8 mouse cellular contexts compared by ENCODE assay signal in genomic region chr4:94613972-94614626, GRCm38 (mm10). TPM values are rescaled to one million over a fixed set of nuclear protein-coding genes. Genes with fewer than 3 reads are reported as not detected.
DNase-seq lines count a peak whose midpoint lies in the region; ATAC-seq and TF ChIP-seq lines count a peak whose summit lies in the region.

Gene Ift74, plus strand, starts transcription at chr4:94614491.

- no peaks in the 10 kb centered on the region for H3K27me3 ChIP-seq in embryonic facial prominence, embryonic 13.5 days
- H3K27me3 ChIP-seq in kidney, adult 2 months (replicated peaks; ENCODE audit: control insufficient read depth, insufficient read depth, low read length), result no peaks in the 10 kb centered on the region
- no peaks in the 10 kb centered on the region for H3K27me3 ChIP-seq in limb, embryonic 12.5 days
- no peaks in the 10 kb centered on the region for H3K27me3 ChIP-seq in midbrain, embryonic 15.5 days (replicated peaks)
- H3K27me3 ChIP-seq in spleen, adult 2 months (ENCODE audit: control insufficient read depth, insufficient read depth, low read length), result no peaks in the 10 kb centered on the region

- peak; percentile 99 for ATAC-seq in embryonic facial prominence, embryonic 13.5 days (ENCODE audit: insufficient number of reproducible peaks, insufficient read depth, low FRiP score, low TSS enrichment, low read depth)
- peak; percentile 99 for ATAC-seq in limb, embryonic 12.5 days (ENCODE audit: insufficient number of reproducible peaks, insufficient read depth, low FRiP score, low TSS enrichment, low read depth)
- peak; percentile 100 for ATAC-seq in midbrain, embryonic 15.5 days (replicated peaks)

- peak within 1 kb of the TSS; percentile 71 for H3K4me3 ChIP-seq in embryonic facial prominence, embryonic 13.5 days
- H3K4me3 ChIP-seq in kidney, adult 2 months (ENCODE audit: insufficient read depth, low read depth, low read length), result peak within 1 kb of the TSS; percentile 93
- H3K4me3 ChIP-seq in limb, embryonic 12.5 days (replicated peaks), result peak within 1 kb of the TSS; percentile 67
- H3K4me3 ChIP-seq in midbrain, embryonic 15.5 days, result peak within 1 kb of the TSS; percentile 78
- H3K4me3 ChIP-seq in spleen, adult 2 months (ENCODE audit: extremely low read depth, insufficient read depth, insufficient read length), result peak within 1 kb of the TSS; percentile 58

- peak within 1 kb of the TSS; percentile 73 for H3K4me2 ChIP-seq in embryonic facial prominence, embryonic 13.5 days
- H3K4me2 ChIP-seq in limb, embryonic 12.5 days, result peak within 1 kb of the TSS; percentile 69
- peak within 1 kb of the TSS; percentile 62 for H3K4me2 ChIP-seq in midbrain, embryonic 15.5 days

- TF ChIP-seq CTCF in kidney, adult 2 months (conservative IDR thresholded peaks at IDR 0.05; ENCODE audit: insufficient read depth, insufficient read length, low read depth, low read length), result no peak
- no peak for TF ChIP-seq CTCF in spleen, adult 2 months (IDR thresholded peaks at IDR 0.05; ENCODE audit: extremely low read depth, insufficient read depth, insufficient read length, insufficient replicate concordance)

- TF ChIP-seq POLR2A in kidney, adult 2 months (IDR thresholded peaks at IDR 0.05; ENCODE audit: low read depth, low read length), result peak; percentile 27
- no peak for TF ChIP-seq POLR2A in spleen, adult 2 months (IDR thresholded peaks at IDR 0.05; ENCODE audit: low read depth, low read length)

- H3K36me3 ChIP-seq in embryonic facial prominence, embryonic 13.5 days, result no peaks in the 10 kb centered on the region
- no peaks in the 10 kb centered on the region for H3K36me3 ChIP-seq in kidney, adult 2 months (ENCODE audit: control insufficient read depth, insufficient read depth, low read length)
- H3K36me3 ChIP-seq in limb, embryonic 12.5 days, result peaks cover 3% of the 10 kb centered on the region; the same call in 1 of the 2 replicates
- H3K36me3 ChIP-seq in midbrain, embryonic 15.5 days (replicated peaks), result no peaks in the 10 kb centered on the region
- H3K36me3 ChIP-seq in spleen, adult 2 months (ENCODE audit: control insufficient read depth, insufficient read depth, low read length), result no peaks in the 10 kb centered on the region

- H3K27ac ChIP-seq in embryonic facial prominence, embryonic 13.5 days, result peak within 1 kb of the TSS; percentile 87
- peak within 1 kb of the TSS; percentile 56; the same call in 1 of the 2 replicates for H3K27ac ChIP-seq in kidney, adult 2 months (ENCODE audit: insufficient read depth, low read depth, low read length)
- H3K27ac ChIP-seq in limb, embryonic 12.5 days, result peak within 1 kb of the TSS; percentile 83
- H3K27ac ChIP-seq in midbrain, embryonic 15.5 days, result peak within 1 kb of the TSS; percentile 79
- H3K27ac ChIP-seq in spleen, adult 2 months (ENCODE audit: insufficient read depth, low read length), result no peak within 1 kb of the TSS

- no peaks in the 10 kb centered on the region for H3K9me3 ChIP-seq in embryonic facial prominence, embryonic 13.5 days
- no peaks in the 10 kb centered on the region for H3K9me3 ChIP-seq in limb, embryonic 12.5 days
- no peaks in the 10 kb centered on the region for H3K9me3 ChIP-seq in midbrain, embryonic 15.5 days

- DNase-seq in 3134 (ENCODE audit: extremely low read depth, insufficient read length, low spot score), result peak; percentile 93
- DNase-seq in adrenal gland, postnatal 36 days, result peak; percentile 95 to 97
- DNase-seq in heart, adult 18-20 months, result peak; percentile 95 to 96
- peak; percentile 97 for DNase-seq in kidney, adult 2 months
- DNase-seq in spleen, adult 2 months (ENCODE audit: low read depth in 1 of 2, low spot score in 2 of 2), result peak; percentile 87 to 89

- H3K9ac ChIP-seq in embryonic facial prominence, embryonic 13.5 days, result peak within 1 kb of the TSS; percentile 87
- peak within 1 kb of the TSS; percentile 75 for H3K9ac ChIP-seq in limb, embryonic 12.5 days (replicated peaks)
- peak within 1 kb of the TSS; percentile 71 for H3K9ac ChIP-seq in midbrain, embryonic 15.5 days

- WGBS in embryonic facial prominence, embryonic 13.5 days, result 3% methylated on average over 29 of the region's 29 CpGs
- WGBS in kidney, adult 2 months, result 2% methylated on average over 29 of the region's 29 CpGs
- WGBS in limb, embryonic 12.5 days, result 2% methylated on average over 29 of the region's 29 CpGs
- 2% methylated on average over 29 of the region's 29 CpGs for WGBS in midbrain, embryonic 15.5 days
- WGBS in spleen, adult 2 months, result 3% methylated on average over 29 of the region's 29 CpGs

- peaks cover 4% of the 10 kb centered on the region; the same call in 1 of the 2 replicates for H3K4me1 ChIP-seq in embryonic facial prominence, embryonic 13.5 days
- no peaks in the 10 kb centered on the region; the same call in 1 of the 2 replicates for H3K4me1 ChIP-seq in kidney, adult 2 months (ENCODE audit: control insufficient read depth, insufficient read depth, low read length)
- H3K4me1 ChIP-seq in limb, embryonic 12.5 days (replicated peaks), result peaks cover 8% of the 10 kb centered on the region; the same call in 1 of the 2 replicates
- H3K4me1 ChIP-seq in midbrain, embryonic 15.5 days, result peaks cover 15% of the 10 kb centered on the region
- H3K4me1 ChIP-seq in spleen, adult 2 months (ENCODE audit: control insufficient read depth, insufficient read depth, insufficient read length), result no peaks in the 10 kb centered on the region

RNA-seq across cellular contexts. Expression of gene Ift74, which starts in this region (rescaled TPM):
- total RNA-seq in adrenal gland, postnatal 36 days (2021), result 10 to 100 TPM; 15.7 to 17.6 TPM
- polyA plus RNA-seq in embryonic facial prominence, embryonic 13.5 days (2015; fragmentation: Nextera tagmentation; extraction: Ambion mirVana), result 45.6 and 48.7 TPM in 2 replicates
- total RNA-seq in heart, adult 18-20 months (2021), result 1 to 10 TPM; 3.2 to 4.5 TPM
- 1.6 and 2.0 TPM in 2 replicates for polyA plus RNA-seq in kidney, adult 2 months (2012; rRNA removed)
- polyA plus RNA-seq in limb, embryonic 12.5 days (2016; fragmentation: Nextera tagmentation; extraction: Ambion mirVana), result 51.8 and 56.2 TPM in 2 replicates
- polyA plus RNA-seq in midbrain, embryonic 15.5 days (2015; fragmentation: Nextera tagmentation; extraction: Ambion mirVana), result 20.5 and 23.1 TPM in 2 replicates
- polyA plus RNA-seq in spleen, adult 2 months (2012; rRNA removed), result 0.21 and 0.33 TPM in 2 replicates

Comparison
In these comparisons a context has a peak if more than half of its experiments do, and no peak if none do; other contexts are left out.
1. Peak in DNase-seq and H3K4me3 ChIP-seq in spleen, adult 2 months; RNA of the gene not detected or under 1 TPM.